Mouse (Mus musculus) induced T-regulatory cell, adult 2 months (primary cell): ENCODE results near the gene Ggt5.
A peak's percentile ranks its signal among the peaks of the same experiment; 100 is the strongest.

Source experiments
- DNase-seq: peaks from one replicate; pipeline ENCODE4 v3.0.0-alpha.2; 2012; ENCODE audit warnings: low read depth

The Ggt5 gene

GRCm38 (mm10) chr10:75651381-75652068 is 62.4 kb downstream of the Ggt5 start:
- no peak for DNase-seq

- no peak for DNase-seq
These were observed 64.9 kb downstream of the Ggt5 start for GRCm38 (mm10) chr10:75654053-75654452.

DNA sequence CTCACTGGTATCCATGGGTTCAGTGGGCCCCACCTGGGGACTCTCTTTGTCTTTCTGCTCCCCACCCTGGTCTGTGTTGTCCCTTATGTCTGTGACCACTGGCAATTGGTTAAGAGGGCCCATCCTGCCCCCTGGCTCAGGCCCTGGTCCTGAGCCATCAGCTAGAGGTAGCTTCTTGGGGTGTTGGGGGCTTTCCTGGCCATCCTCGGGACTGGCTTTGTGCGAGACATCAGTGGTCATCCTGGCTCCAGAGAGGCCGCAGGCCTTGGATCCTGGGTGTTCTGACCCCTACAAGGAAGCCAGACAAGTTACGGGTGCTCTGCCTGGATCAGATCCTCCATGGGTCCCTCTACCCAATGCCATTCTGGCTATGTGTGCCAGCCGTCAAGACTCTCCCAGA is 68.0 kb downstream of the Ggt5 start:
- no peak for DNase-seq

- no peak for DNase-seq
These were observed 68.6 kb downstream of the Ggt5 start for GRCm38 (mm10) chr10:75657772-75658171.

GRCm38 (mm10) chr10:75661381-75661780 is 72.2 kb downstream of the Ggt5 start:
- DNase-seq = no peak

DNA sequence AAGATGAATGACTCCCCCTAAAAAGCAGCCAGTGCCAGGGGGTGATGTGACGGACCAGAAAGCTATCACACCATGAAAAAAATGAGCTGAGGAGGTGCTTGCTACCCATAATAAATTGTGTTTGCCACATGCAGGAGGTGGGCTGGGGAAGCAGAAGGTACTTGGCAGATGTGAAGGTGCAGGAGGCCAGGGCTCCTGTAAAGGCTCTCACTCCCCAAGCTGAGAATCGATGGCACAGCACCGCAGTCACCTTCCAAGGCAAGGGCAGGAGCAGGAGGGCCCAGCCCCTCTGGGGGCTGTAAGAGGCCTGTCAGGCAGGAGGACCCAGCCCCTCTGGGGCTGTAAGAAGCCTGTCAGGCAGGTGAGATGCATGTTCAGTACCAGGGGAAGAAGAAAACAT is 72.7 kb downstream of the Ggt5 start:
- DNase-seq = no peak

GRCm38 (mm10) chr10:75662575-75662974 is 73.4 kb downstream of the Ggt5 start:
- DNase-seq = no peak

GRCm38 (mm10) chr10:75664673-75665270 is 75.6 kb downstream of the Ggt5 start:
- no peak for DNase-seq

DNA sequence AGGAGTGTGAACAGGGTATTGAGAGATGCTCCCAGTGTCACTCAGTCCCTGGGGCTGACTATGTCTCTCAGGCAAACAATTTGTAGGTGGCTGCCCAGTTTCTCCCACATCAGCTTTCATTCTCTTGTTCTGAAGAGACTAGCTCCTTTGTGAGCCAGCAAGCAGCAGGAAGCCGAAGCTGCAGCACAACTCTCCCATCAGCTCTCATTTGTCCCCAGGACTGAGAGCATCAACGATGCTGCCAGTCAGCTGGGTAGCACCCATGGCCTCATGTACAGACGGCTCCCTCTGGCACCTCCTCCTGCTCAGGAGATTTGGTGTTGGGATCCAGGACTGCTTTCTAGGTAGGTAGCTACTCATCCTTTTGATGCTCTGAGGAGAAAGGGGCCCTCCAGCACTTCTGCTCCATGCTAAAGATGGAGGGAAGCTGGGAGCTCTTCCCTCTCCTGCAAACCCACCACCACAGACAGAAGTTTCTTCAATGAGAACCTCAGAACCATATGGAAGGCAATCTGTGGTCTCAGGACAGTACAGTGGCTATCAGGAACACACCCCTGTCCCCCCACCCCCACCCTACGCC is 77.4 kb downstream of the Ggt5 start:
- DNase-seq = peak; percentile 49
